Mouse (Mus musculus): ENCODE measurements around the gene Nlgn2. TPM values are rescaled to one million over a fixed set of nuclear protein-coding genes. Genes with fewer than 3 reads are reported as not detected.
A peak's percentile ranks its signal among the peaks of the same experiment; 100 is the strongest.

The Nlgn2 gene
- total and polyA plus RNA-seq, 3 experiments = 0.20 to 1.3 (median 1.1) TPM

- Histone ChIP-seq H3K27me3 (replicated peaks) (peaks cover 48% of the 10 kb centered on the region), H3K9me3 (replicated peaks; ENCODE audit: low read length) (peaks cover 24% of the 10 kb centered on the region), H3K36me3 (replicated peaks in 1 of 2; ENCODE audit: control insufficient read depth in 1 of 2, insufficient read depth in 1 of 2, low read length in 1 of 2) (no peaks in the 10 kb centered on the region), H3K79me2 (replicated peaks; ENCODE audit: control insufficient read depth, extremely low read depth, insufficient read depth, poor library complexity, severe bottlenecking) (no peaks in the 10 kb centered on the region), H3K4me2 (ENCODE audit: insufficient read depth, low read depth, poor library complexity, severe bottlenecking) (peak overlapping the region; percentile 72), H3K4me3 (replicated peaks in 1 of 3; ENCODE audit: low read depth in 2 of 3, low read length in 2 of 3, poor library complexity in 1 of 3) (peak overlapping the region; percentile 11 to 39 (median 37)), H3K9ac (ENCODE audit: insufficient read depth, low read depth) (peak overlapping the region; percentile 2; the same call in 1 of the 2 replicates), H3K27ac (ENCODE audit: insufficient read depth, low read depth) (no peak overlapping the region), H3K4me1 (ENCODE audit: control insufficient read depth in 1 of 2, insufficient read depth in 2 of 2) (peaks cover 12 to 43% of the 10 kb centered on the region in 2 experiments)
- dilution Hi-C loops (cut with MboI; ENCODE audit: extremely low pct_ligation_motif_present, extremely low pct_unique_long_range_greater_than_20kb, low sequenced_read_pairs) (no loop called here), in situ Hi-C loops (cut with MboI; ENCODE audit: low pct_ligation_motif_present, low pct_unique_long_range_greater_than_20kb, low sequenced_read_pairs) (loop anchor here (5.0 kb wide), 1 partner anchor 74 kb away; the partner anchor contains the start of gene Tmem95)
- no peak for DNase-seq (ENCODE audit: extremely low read depth)
- TF ChIP-seq TBP (conservative IDR thresholded peaks at IDR 0.05; ENCODE audit: low read depth, low read length) = 0 out of 2 replicates have a peak, but pooled peaks have one; percentile 11
- no peak for TF ChIP-seq USF1 (IDR thresholded peaks at IDR 0.05; ENCODE audit: low read depth, low read length)
- no peak for TF ChIP-seq GABPA (IDR thresholded peaks at IDR 0.05; ENCODE audit: insufficient replicate concordance, low read depth, low read length)
Measured at GRCm38 (mm10) chr11:69803328-69803727, 34.3 kb downstream of the Nlgn2 start.

GRCm38 (mm10) chr11:69802648-69803105 is 34.9 kb downstream of the Nlgn2 start:
- peak overlapping the region; percentile 27; the same call in 1 of the 2 replicates for H3K9ac ChIP-seq (ENCODE audit: insufficient read depth, low read depth)
- H3K4me3 ChIP-seq (replicated peaks in 1 of 3; ENCODE audit: low read depth in 2 of 3, low read length in 2 of 3, poor library complexity in 1 of 3) = peak overlapping the region; percentile 39 to 57 (median 42)
- H3K4me1 ChIP-seq (ENCODE audit: control insufficient read depth in 1 of 2, insufficient read depth in 2 of 2) = peaks cover 12 to 50% of the 10 kb centered on the region in 2 experiments
- in situ Hi-C loops (cut with MboI; ENCODE audit: low pct_ligation_motif_present, low pct_unique_long_range_greater_than_20kb, low sequenced_read_pairs) (loop anchor here (5.0 kb wide), 1 partner anchor 75 kb away; the partner anchor contains the start of gene Tmem95), dilution Hi-C loops (cut with MboI; ENCODE audit: extremely low pct_ligation_motif_present, extremely low pct_unique_long_range_greater_than_20kb, low sequenced_read_pairs) (no loop called here)
- no peak overlapping the region for H3K27ac ChIP-seq (ENCODE audit: insufficient read depth, low read depth)
- peak overlapping the region; percentile 72 for H3K4me2 ChIP-seq (ENCODE audit: insufficient read depth, low read depth, poor library complexity, severe bottlenecking)
- peaks cover 45% of the 10 kb centered on the region for H3K27me3 ChIP-seq (replicated peaks)
- H3K36me3 ChIP-seq (replicated peaks in 1 of 2; ENCODE audit: control insufficient read depth in 1 of 2, insufficient read depth in 1 of 2, low read length in 1 of 2) = no peaks in the 10 kb centered on the region
- peak; percentile 28; the same call in 1 of the 2 replicates for TF ChIP-seq SIN3A (IDR thresholded peaks at IDR 0.05; ENCODE audit: low read length)
- no peak; the same call in 1 of the 2 replicates for TF ChIP-seq MXI1 (IDR thresholded peaks at IDR 0.05; ENCODE audit: low read depth, low read length)
- peaks cover 24% of the 10 kb centered on the region for H3K9me3 ChIP-seq (replicated peaks; ENCODE audit: low read length)
- DNase-seq (ENCODE audit: extremely low read depth) = no peak
- H3K79me2 ChIP-seq (replicated peaks; ENCODE audit: control insufficient read depth, extremely low read depth, insufficient read depth, poor library complexity, severe bottlenecking) = no peaks in the 10 kb centered on the region

GRCm38 (mm10) chr11:69801379-69801977 is 36.1 kb downstream of the Nlgn2 start, which contains the start of gene Fgf11:
Gene Fgf11, minus strand, starts transcription at chr11:69801857.
- peak within 1 kb of the TSS; percentile 27; the same call in 1 of the 2 replicates for H3K9ac ChIP-seq (ENCODE audit: insufficient read depth, low read depth)
- H3K27me3 ChIP-seq (replicated peaks) = peaks cover 45% of the 10 kb centered on the region
- peaks cover 22% of the 10 kb centered on the region for H3K9me3 ChIP-seq (replicated peaks; ENCODE audit: low read length)
- H3K4me2 ChIP-seq (ENCODE audit: insufficient read depth, low read depth, poor library complexity, severe bottlenecking) = peak within 1 kb of the TSS; percentile 72
- H3K79me2 ChIP-seq (replicated peaks; ENCODE audit: control insufficient read depth, extremely low read depth, insufficient read depth, poor library complexity, severe bottlenecking) = no peaks in the 10 kb centered on the region
- dilution Hi-C loops (cut with MboI; ENCODE audit: extremely low pct_ligation_motif_present, extremely low pct_unique_long_range_greater_than_20kb, low sequenced_read_pairs) = no loop called here
- H3K36me3 ChIP-seq (replicated peaks in 1 of 2; ENCODE audit: control insufficient read depth in 1 of 2, insufficient read depth in 1 of 2, low read length in 1 of 2) = no peaks in the 10 kb centered on the region
- TF ChIP-seq TBP (conservative IDR thresholded peaks at IDR 0.05; ENCODE audit: low read depth, low read length) (no peak), USF2 (conservative IDR thresholded peaks at IDR 0.05; ENCODE audit: low read depth, low read length) (no peak), E2F4 (IDR thresholded peaks at IDR 0.05; ENCODE audit: insufficient replicate concordance, low read depth, low read length) (no peak), POLR2AphosphoS2 (IDR thresholded peaks at IDR 0.05; ENCODE audit: low read depth, low read length) (no peak), RCOR1 (conservative IDR thresholded peaks at IDR 0.05; ENCODE audit: low read depth, low read length) (no peak), MYC (IDR thresholded peaks at IDR 0.05; ENCODE audit: low read depth, low read length) (no peak), MAX (IDR thresholded peaks at IDR 0.05; ENCODE audit: low read length) (no peak), ZNF384 (IDR thresholded peaks at IDR 0.05; ENCODE audit: low read depth, low read length) (no peak), MEF2A (IDR thresholded peaks at IDR 0.05; ENCODE audit: borderline replicate concordance, low read depth, low read length) (no peak), ZKSCAN1 (IDR thresholded peaks at IDR 0.05; ENCODE audit: borderline replicate concordance, low read depth, low read length) (no peak), PAX5 (IDR thresholded peaks at IDR 0.05; ENCODE audit: low read length) (no peak), UBTF (IDR thresholded peaks at IDR 0.05; ENCODE audit: low read depth, low read length) (no peak), HCFC1 (IDR thresholded peaks at IDR 0.05; ENCODE audit: low read depth, low read length) (no peak), ELF1 (IDR thresholded peaks at IDR 0.05; ENCODE audit: low read depth, low read length) (no peak)
- H3K27ac ChIP-seq (ENCODE audit: insufficient read depth, low read depth) = no peak within 1 kb of the TSS
- peaks cover 12 to 57% of the 10 kb centered on the region in 2 experiments for H3K4me1 ChIP-seq (ENCODE audit: control insufficient read depth in 1 of 2, insufficient read depth in 2 of 2)
- peak within 1 kb of the TSS; percentile 49 to 64 (median 57) for H3K4me3 ChIP-seq (replicated peaks in 1 of 3; ENCODE audit: low read depth in 2 of 3, low read length in 2 of 3, poor library complexity in 1 of 3)
- no peak for DNase-seq (ENCODE audit: extremely low read depth)
- in situ Hi-C loops (cut with MboI; ENCODE audit: low pct_ligation_motif_present, low pct_unique_long_range_greater_than_20kb, low sequenced_read_pairs) = loop anchor here (5.0 kb wide), 1 partner anchor 76 kb away; the partner anchor contains the start of gene Tmem95
